Mouse (Mus musculus) thymus, adult 2 months (tissue): Measurements from ENCODE around the gene Iffo2. TPM values are rescaled to one million over a fixed set of nuclear protein-coding genes. Genes with fewer than 3 reads are reported as not detected.

Source experiments
- DNase-seq: peaks from one replicate; pipeline ENCODE4 v3.0.0; 2021
- H3K27ac ChIP-seq: fragments of 200-500 bp; 2 replicates; pipeline ENCODE4 v1.5.1; 2012; ENCODE audit warnings: low read length, control low read depth; ENCODE audit not compliant: control insufficient read depth, insufficient read depth
- H3K27me3 ChIP-seq: fragments of 200-500 bp; 2 replicates; pipeline ENCODE4 v1.6.1; 2012; ENCODE audit warnings: mild to moderate bottlenecking, low read length, moderate library complexity, mixed read lengths; ENCODE audit not compliant: control insufficient read depth, insufficient read depth
- H3K36me3 ChIP-seq: fragments of 200-500 bp; 2 replicates; pipeline ENCODE4 v1.6.1; 2012; ENCODE audit warnings: mild to moderate bottlenecking, low read length, moderate library complexity; ENCODE audit not compliant: control insufficient read depth, insufficient read depth
- H3K4me1 ChIP-seq: fragments of 200-500 bp; replicated peaks from 2 replicates; pipeline ENCODE4 v1.6.1; 2012; ENCODE audit warnings: low read length; ENCODE audit not compliant: control insufficient read depth, insufficient read depth
- H3K4me3 ChIP-seq: fragments of 200-500 bp; 2 replicates; pipeline ENCODE4 v1.5.1; 2012; ENCODE audit warnings: mild to moderate bottlenecking, low read length, control low read depth, moderate library complexity; ENCODE audit not compliant: control insufficient read depth, insufficient read depth
- CTCF ChIP-seq: fragments of 200-500 bp; IDR thresholded peaks from 2 replicates; pipeline ENCODE4 v1.5.1; 2012; ENCODE audit warnings: mild to moderate bottlenecking, control low read depth, low read length, moderate library complexity, borderline replicate concordance; ENCODE audit not compliant: control insufficient read depth, poor library complexity, insufficient read depth; ENCODE audit errors: extremely low read depth
- POLR2A ChIP-seq: fragments of 200-500 bp; IDR thresholded peaks from 2 replicates; pipeline ENCODE4 v1.6.1; 2012; ENCODE audit warnings: mild to moderate bottlenecking, low read length, control low read depth, moderate library complexity; ENCODE audit not compliant: control insufficient read depth, poor library complexity, insufficient read depth; ENCODE audit errors: extremely low read depth
- WGBS: fragments of 180-500 bp; shearing (Covaris S2); methylation state at CpG from one replicate; pipeline ENCODE4 v1.1.7; 2018; 5-methylcytosine and 5-hydroxymethylcytosine counted together
- polyA plus RNA-seq: library from polyadenylated mRNA; depleted of rRNA; stranded (reverse); fragments of >200 nt; gene quantifications from 2 replicates; pipeline ENCODE4 v1.2.3, GENCODE M21; 2012

Iffo2 gene
- polyA plus RNA-seq, 1 experiment = 5.4 TPM

GRCm38 (mm10) chr4:139601519-139602356, 71.4 kb downstream of the Iffo2 start:
- H3K4me3 ChIP-seq = no peak overlapping the region
- no peaks in the 10 kb centered on the region for H3K36me3 ChIP-seq
- DNase-seq = no peak
- H3K4me1 ChIP-seq = peaks cover 69% of the 10 kb centered on the region
- H3K27me3 ChIP-seq = no peaks in the 10 kb centered on the region
- no peak overlapping the region for H3K27ac ChIP-seq
- WGBS = 86% methylated on average over 7 of the region's 7 CpGs
- TF ChIP-seq CTCF (no peak), POLR2A (no peak)

GRCm38 (mm10) chr4:139602357-139603244, 72.3 kb downstream of the Iffo2 start, which contains the start of gene Gm21969:
TSS of gene Gm21969 (plus strand) at chr4:139603186.
- H3K4me3 ChIP-seq = no peak within 1 kb of the TSS
- H3K36me3 ChIP-seq = no peaks in the 10 kb centered on the region
- no peaks in the 10 kb centered on the region for H3K27me3 ChIP-seq
- no peak within 1 kb of the TSS for H3K27ac ChIP-seq
- peaks cover 61% of the 10 kb centered on the region for H3K4me1 ChIP-seq
- TF ChIP-seq CTCF (peak; percentile 53; the same call in 1 of the 2 replicates), POLR2A (no peak)
- 57% methylated on average over 14 of the region's 14 CpGs for WGBS
- DNase-seq = peak; percentile 79

GRCm38 (mm10) chr4:139605216-139605615, 74.9 kb downstream of the Iffo2 start:
- 80% methylated on average over 11 of the region's 11 CpGs for WGBS
- H3K36me3 ChIP-seq = no peaks in the 10 kb centered on the region
- DNase-seq = no peak
- no peaks in the 10 kb centered on the region for H3K27me3 ChIP-seq
- no peak overlapping the region for H3K4me3 ChIP-seq
- peaks cover 45% of the 10 kb centered on the region for H3K4me1 ChIP-seq
- no peak for TF ChIP-seq CTCF
- no peak for TF ChIP-seq POLR2A
- no peak overlapping the region for H3K27ac ChIP-seq

- no peak overlapping the region for H3K4me3 ChIP-seq
- TF ChIP-seq POLR2A = no peak
- no peak for TF ChIP-seq CTCF
- no peak for DNase-seq
- H3K4me1 ChIP-seq = peaks cover 40% of the 10 kb centered on the region
- no peak overlapping the region for H3K27ac ChIP-seq
- 94% methylated on average over 5 of the region's 5 CpGs for WGBS
- no peaks in the 10 kb centered on the region for H3K27me3 ChIP-seq
- no peaks in the 10 kb centered on the region for H3K36me3 ChIP-seq
Observed at GRCm38 (mm10) chr4:139606732-139607131, 76.4 kb downstream of the Iffo2 start.

GRCm38 (mm10) chr4:139608975-139609374, 78.6 kb downstream of the Iffo2 start:
- Histone ChIP-seq H3K36me3 (no peaks in the 10 kb centered on the region), H3K4me1 (peaks cover 28% of the 10 kb centered on the region), H3K27me3 (no peaks in the 10 kb centered on the region), H3K4me3 (no peak overlapping the region), H3K27ac (no peak overlapping the region)
- TF ChIP-seq POLR2A = no peak
- no peak for TF ChIP-seq CTCF
- DNase-seq = no peak
- 53% methylated on average over 4 of the region's 4 CpGs for WGBS

- TF ChIP-seq POLR2A (no peak), CTCF (no peak)
- no peak overlapping the region for H3K27ac ChIP-seq
Observed at GRCm38 (mm10) chr4:139610954-139611353, 80.6 kb downstream of the Iffo2 start.

More at GRCm38 (mm10) chr4:139610954-139611353, 80.6 kb downstream of the Iffo2 start:
- WGBS = 72% methylated on average over 6 of the region's 6 CpGs
- H3K4me1 ChIP-seq = peaks cover 27% of the 10 kb centered on the region
- no peaks in the 10 kb centered on the region for H3K36me3 ChIP-seq
- H3K4me3 ChIP-seq = no peak overlapping the region
- DNase-seq = no peak
- no peaks in the 10 kb centered on the region for H3K27me3 ChIP-seq
